In the genomic region with DNA sequence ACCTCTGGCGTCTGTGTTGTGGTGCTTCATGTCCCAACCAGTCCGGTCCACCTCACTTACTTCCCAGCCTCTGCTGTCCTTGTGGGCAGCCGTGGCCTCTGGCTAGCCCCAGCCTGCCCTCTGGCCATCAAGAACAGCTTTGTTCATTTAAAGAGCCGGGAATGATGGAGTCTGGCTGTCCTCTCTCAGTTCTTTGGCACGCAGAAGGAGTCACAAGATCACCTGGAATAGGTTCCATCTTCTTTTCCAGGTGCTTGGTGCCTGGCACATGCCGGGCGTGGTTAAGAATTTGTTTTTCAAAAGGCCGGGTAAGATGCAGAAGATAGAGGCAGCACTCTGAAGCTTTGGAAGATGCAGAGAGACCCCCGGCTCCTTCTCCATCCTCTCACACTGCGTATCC, we compare ENCODE assay signal across 22 mouse cellular contexts. TPM values are rescaled to one million over a fixed set of nuclear protein-coding genes. Genes with fewer than 3 reads are reported as not detected.
DNase-seq lines count a peak whose midpoint lies in the region; ATAC-seq lines count a peak whose summit lies in the region.
"Had no signal": no experiment of that assay in that cellular context is flagged by ENCODE, and none has a peak within 500 bp of the region (broad histone marks: within the 10 kb centered on the region; RNA-seq: fewer than 3 reads in every experiment).

No protein-coding gene starts in this region.

- no peak for ATAC-seq in forebrain, embryonic 14.5 days
- ATAC-seq in forebrain, embryonic 11.5 days (replicated peaks; ENCODE audit: low FRiP score), result no peak
- ATAC-seq in neural tube, embryonic 11.5 days (ENCODE audit: insufficient read depth, low FRiP score, low TSS enrichment), result no peak
- ATAC-seq in midbrain, embryonic 15.5 days (replicated peaks), result no peak
- ATAC-seq: intestine, embryonic 16.5 days had no signal

- 78% methylated on average over 10 of the region's 10 CpGs for WGBS in forebrain, embryonic 14.5 days
- WGBS in forebrain, embryonic 11.5 days, result 81% methylated on average over 10 of the region's 10 CpGs
- 72% methylated on average over 10 of the region's 10 CpGs for WGBS in neural tube, embryonic 11.5 days
- 75% methylated on average over 10 of the region's 10 CpGs for WGBS in midbrain, embryonic 15.5 days

- H3K27me3 ChIP-seq in forebrain, embryonic 14.5 days (replicated peaks; ENCODE audit: control insufficient read depth, insufficient read depth, low read length), result no peaks in the 10 kb centered on the region
- H3K27me3 ChIP-seq in forebrain, embryonic 11.5 days (ENCODE audit: control insufficient read depth, insufficient read depth, low read length), result no peaks in the 10 kb centered on the region
- no peaks in the 10 kb centered on the region for H3K27me3 ChIP-seq in neural tube, embryonic 11.5 days (ENCODE audit: control insufficient read depth, insufficient read depth, low read length)
- H3K27me3 ChIP-seq in midbrain, embryonic 15.5 days (replicated peaks), result no peaks in the 10 kb centered on the region
- H3K27me3 ChIP-seq: embryonic facial prominence, embryonic 12.5 days; limb, embryonic 15.5 days had no signal

- H3K4me1 ChIP-seq in forebrain, embryonic 14.5 days (ENCODE audit: control insufficient read depth, insufficient read depth, low read length), result peaks cover 17% of the 10 kb centered on the region
- H3K4me1 ChIP-seq in forebrain, embryonic 11.5 days (replicated peaks; ENCODE audit: control insufficient read depth, insufficient read depth, low read length), result peaks cover 4% of the 10 kb centered on the region
- H3K4me1 ChIP-seq in neural tube, embryonic 11.5 days (ENCODE audit: control insufficient read depth, insufficient read depth, low read length), result peaks cover 19% of the 10 kb centered on the region; the same call in 1 of the 2 replicates
- peaks cover 44% of the 10 kb centered on the region for H3K4me1 ChIP-seq in midbrain, embryonic 15.5 days

- H3K4me2 ChIP-seq in forebrain, embryonic 14.5 days (ENCODE audit: low read length), result no peak overlapping the region
- H3K4me2 ChIP-seq in forebrain, embryonic 11.5 days (ENCODE audit: low read depth, low read length, severe bottlenecking), result no peak overlapping the region
- no peak overlapping the region for H3K4me2 ChIP-seq in neural tube, embryonic 11.5 days (ENCODE audit: low read depth)
- H3K4me2 ChIP-seq in midbrain, embryonic 15.5 days, result no peak overlapping the region
- H3K4me2 ChIP-seq: embryonic facial prominence, embryonic 12.5 days; heart, embryonic 11.5 days; limb, embryonic 15.5 days had no signal

- no peak for DNase-seq in forebrain, embryonic 14.5 days (ENCODE audit: low spot score)
- no peak for DNase-seq in forebrain, embryonic 11.5 days (ENCODE audit: low spot score)
- DNase-seq in neural tube, embryonic 11.5 days (ENCODE audit: low spot score), result no peak
- no peak for DNase-seq in neural tube, embryonic 10.5 days (ENCODE audit: extremely low spot score, low spot score)
- no peak for DNase-seq in embryo, embryonic 10 days (ENCODE audit: low spot score)
- DNase-seq in left cerebral cortex, postnatal 10 days (ENCODE audit: extremely low spot score in 1 of 2, low spot score in 2 of 2), result no peak
- no peak for DNase-seq in spleen, postnatal 14 days (ENCODE audit: low spot score in 2 of 2)
- DNase-seq: adrenal gland, adult 8-10 months; cerebellum, adult 11-12 months; gastrocnemius, postnatal 36 days; heart, postnatal 36 days; lung, postnatal 14 days; right cerebral cortex, postnatal 25 days; thymus, postnatal 36 days had no signal

- H3K4me3 ChIP-seq in forebrain, embryonic 14.5 days (ENCODE audit: low read depth, low read length), result no peak overlapping the region
- no peak overlapping the region for H3K4me3 ChIP-seq in forebrain, embryonic 11.5 days (ENCODE audit: low read depth, low read length)
- H3K4me3 ChIP-seq in neural tube, embryonic 11.5 days (ENCODE audit: low read depth, low read length), result no peak overlapping the region
- no peak overlapping the region for H3K4me3 ChIP-seq in midbrain, embryonic 15.5 days
- H3K4me3 ChIP-seq: embryonic facial prominence, embryonic 12.5 days; limb, embryonic 15.5 days; megakaryocyte, embryonic 14.5 days had no signal

- no peak overlapping the region for H3K27ac ChIP-seq in forebrain, embryonic 14.5 days (ENCODE audit: low read depth, low read length)
- H3K27ac ChIP-seq in forebrain, embryonic 11.5 days (ENCODE audit: low read depth, low read length), result no peak overlapping the region
- peak overlapping the region; percentile 1 for H3K27ac ChIP-seq in neural tube, embryonic 11.5 days (ENCODE audit: low read depth, low read length)
- 0 out of 2 replicates have a peak overlapping the region, but pooled peaks have one; percentile 38 for H3K27ac ChIP-seq in midbrain, embryonic 15.5 days
- H3K27ac ChIP-seq: kidney, postnatal 0 days; limb, embryonic 15.5 days had no signal

- intact Hi-C loops in left cerebral cortex, postnatal 10 days (cut with DNase I), result no loop called here

- H3K9ac ChIP-seq in forebrain, embryonic 14.5 days (ENCODE audit: low read length), result peak overlapping the region; percentile 21; the same call in 1 of the 2 replicates
- no peak overlapping the region for H3K9ac ChIP-seq in forebrain, embryonic 11.5 days (ENCODE audit: low read length)
- H3K9ac ChIP-seq in neural tube, embryonic 11.5 days (ENCODE audit: low read length), result 0 out of 2 replicates have a peak overlapping the region, but pooled peaks have one; percentile 19
- H3K9ac ChIP-seq in midbrain, embryonic 15.5 days, result no peak overlapping the region
- H3K9ac ChIP-seq: embryonic facial prominence, embryonic 12.5 days; limb, embryonic 15.5 days had no signal

- no peaks in the 10 kb centered on the region for H3K36me3 ChIP-seq in forebrain, embryonic 14.5 days (ENCODE audit: control insufficient read depth, insufficient read depth, low read length)
- no peaks in the 10 kb centered on the region for H3K36me3 ChIP-seq in forebrain, embryonic 11.5 days (ENCODE audit: control insufficient read depth, insufficient read depth, low read length)
- no peaks in the 10 kb centered on the region for H3K36me3 ChIP-seq in neural tube, embryonic 11.5 days (ENCODE audit: control insufficient read depth, insufficient read depth, low read length)
- H3K36me3 ChIP-seq in midbrain, embryonic 15.5 days (replicated peaks), result no peaks in the 10 kb centered on the region
- H3K36me3 ChIP-seq: embryonic facial prominence, embryonic 12.5 days; limb, embryonic 15.5 days had no signal

- no peaks in the 10 kb centered on the region for H3K9me3 ChIP-seq in forebrain, embryonic 14.5 days (replicated peaks; ENCODE audit: control insufficient read depth, low read length)
- no peaks in the 10 kb centered on the region for H3K9me3 ChIP-seq in forebrain, embryonic 11.5 days (ENCODE audit: control insufficient read depth, low read length)
- no peaks in the 10 kb centered on the region for H3K9me3 ChIP-seq in neural tube, embryonic 11.5 days (ENCODE audit: control insufficient read depth, low read length)
- H3K9me3 ChIP-seq in midbrain, embryonic 15.5 days, result no peaks in the 10 kb centered on the region
- H3K9me3 ChIP-seq: embryonic facial prominence, embryonic 12.5 days; limb, embryonic 15.5 days; megakaryocyte, embryonic 14.5 days had no signal

RNA-seq across cellular contexts. Expression of a gene that starts 51.7 kb away (rescaled TPM):
- polyA plus RNA-seq in forebrain, embryonic 14.5 days (2014; fragmentation: Nextera tagmentation; extraction: Ambion mirVana), result 7.3 and 9.7 TPM in 2 replicates
- 16.2 and 18.8 TPM in 2 replicates for polyA plus RNA-seq in forebrain, embryonic 11.5 days (2014; fragmentation: Nextera tagmentation; extraction: Ambion mirVana)
- polyA plus RNA-seq in neural tube, embryonic 11.5 days (2014; fragmentation: Nextera tagmentation; extraction: Ambion mirVana), result 12.5 and 15.2 TPM in 2 replicates
- 21.4 and 23.4 TPM in 2 replicates for polyA plus RNA-seq in midbrain, embryonic 15.5 days (2015; fragmentation: Nextera tagmentation; extraction: Ambion mirVana)
- 10 to 100 TPM; 57.2 to 59.3 TPM for total RNA-seq in left cerebral cortex, postnatal 10 days (2021)
- total RNA-seq: CH12.LX had no signal

Comparison
In these comparisons a context has a peak if more than half of its experiments do, and no peak if none do; other contexts are left out.
1. H3K9ac ChIP-seq: peak in forebrain, embryonic 14.5 days (single experiment) and neural tube, embryonic 11.5 days (single experiment); none in forebrain, embryonic 11.5 days (single experiment) and midbrain, embryonic 15.5 days (single experiment).
2. H3K27ac ChIP-seq: peak in neural tube, embryonic 11.5 days (single experiment) and midbrain, embryonic 15.5 days (single experiment); none in forebrain, embryonic 14.5 days (single experiment) and forebrain, embryonic 11.5 days (single experiment).